In the genomic region with DNA sequence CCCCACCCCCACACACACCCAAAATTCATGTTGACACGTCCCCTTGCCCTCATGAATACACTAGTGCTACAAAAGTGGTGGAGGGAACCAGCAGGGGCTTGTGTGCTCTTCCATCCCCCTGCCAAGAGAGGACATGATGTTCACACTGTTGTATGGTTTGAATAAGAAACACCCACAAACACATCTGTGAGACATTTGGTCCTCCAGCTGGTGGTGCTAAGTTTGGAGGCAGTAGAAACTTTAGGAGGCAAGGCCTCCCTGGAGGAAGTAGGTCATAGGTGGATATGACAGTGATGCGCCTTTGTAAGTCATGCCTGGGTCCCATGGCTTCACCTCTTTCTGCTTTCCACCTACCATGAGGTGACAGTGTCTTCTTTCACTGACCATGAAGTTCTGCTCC, we compare ENCODE assay signal across 8 mouse cellular contexts.
"Had no signal": no experiment of that assay in that cellular context is flagged by ENCODE, and none has a peak within 500 bp of the region (broad histone marks: within the 10 kb centered on the region; RNA-seq: fewer than 3 reads in every experiment).

No protein-coding gene starts in this region.

- DNase-seq: kidney, adult 11 months; kidney, adult 8-10 months; kidney, postnatal 10 days; kidney, postnatal 36 days; liver, postnatal 0 days; lung, embryonic 14.5 days; spleen, adult 18-20 months; thymus, postnatal 25 days had no signal
